Comparison of ENCODE assay signal across 25 mouse cellular contexts in the genomic region with DNA sequence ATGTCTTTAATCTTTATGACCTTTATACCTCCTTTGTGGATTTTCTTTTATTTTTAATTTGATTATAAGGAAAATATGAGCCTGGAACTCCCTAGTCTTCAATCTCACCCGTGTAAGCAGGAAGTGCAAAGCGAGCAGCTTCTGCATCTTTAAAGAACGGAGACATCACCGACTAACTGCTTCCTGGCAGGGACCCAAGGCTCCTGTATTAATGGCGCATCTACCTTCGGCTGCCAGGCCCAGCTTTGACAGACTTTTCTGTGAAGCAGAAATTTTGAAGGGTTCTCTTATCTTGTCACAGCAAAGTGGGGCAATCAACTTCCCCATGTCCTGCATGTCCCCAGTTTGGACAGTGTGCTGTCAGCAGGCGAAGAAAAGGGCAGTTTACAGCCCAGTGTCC. TPM values are rescaled to one million over a fixed set of nuclear protein-coding genes. Genes with fewer than 3 reads are reported as not detected.
DNase-seq lines count a peak whose midpoint lies in the region; ATAC-seq and TF ChIP-seq lines count a peak whose summit lies in the region.
"Had no signal": no experiment of that assay in that cellular context is flagged by ENCODE, and none has a peak within 500 bp of the region (broad histone marks: within the 10 kb centered on the region; RNA-seq: fewer than 3 reads in every experiment).

No protein-coding gene starts in this region.

- H3K27me3 ChIP-seq in cerebellum, adult 2 months (ENCODE audit: control insufficient read depth, insufficient read depth, low read length) = no peaks in the 10 kb centered on the region
- H3K27me3 ChIP-seq in kidney, embryonic 16.5 days (ENCODE audit: insufficient read depth, low read length) = no peaks in the 10 kb centered on the region
- H3K27me3 ChIP-seq: forebrain, embryonic 15.5 days; hindbrain, embryonic 13.5 days; midbrain, embryonic 12.5 days had no signal

- TF ChIP-seq POLR2A in cerebellum, adult 2 months (IDR thresholded peaks at IDR 0.05; ENCODE audit: borderline replicate concordance, insufficient read depth, low read length) = no peak
- TF ChIP-seq POLR2A in lung, adult 2 months (IDR thresholded peaks at IDR 0.05; ENCODE audit: borderline replicate concordance, extremely low read depth, low read depth, low read length) = no peak

- H3K9ac ChIP-seq in kidney, embryonic 16.5 days (replicated peaks; ENCODE audit: low read length) = no peak overlapping the region
- H3K9ac ChIP-seq: forebrain, embryonic 15.5 days; hindbrain, embryonic 13.5 days; liver, postnatal 0 days; midbrain, embryonic 12.5 days had no signal

- H3K27ac ChIP-seq in cerebellum, adult 2 months (ENCODE audit: insufficient read depth, low read length) = no peak overlapping the region
- H3K27ac ChIP-seq in kidney, embryonic 16.5 days (ENCODE audit: low read length) = no peak overlapping the region
- H3K27ac ChIP-seq: forebrain, embryonic 15.5 days; hindbrain, embryonic 13.5 days; midbrain, embryonic 12.5 days had no signal

- no peaks in the 10 kb centered on the region for H3K36me3 ChIP-seq in kidney, embryonic 16.5 days (ENCODE audit: insufficient read depth, low read length)
- H3K36me3 ChIP-seq: forebrain, embryonic 15.5 days; hindbrain, embryonic 13.5 days; midbrain, embryonic 12.5 days had no signal

- intact Hi-C loops in left cerebral cortex, postnatal 4 days (cut with DNase I) = no loop called here
- intact Hi-C loops in left cerebral cortex, postnatal 25 days (cut with DNase I) = no loop called here

- DNase-seq in adrenal gland, postnatal 14 days = peak; percentile 14
- no peak for DNase-seq in adrenal gland, postnatal 4 days (ENCODE audit: low spot score in 2 of 2)
- peak; percentile 29 for DNase-seq in left cerebral cortex, postnatal 4 days
- DNase-seq in left cerebral cortex, postnatal 25 days (ENCODE audit: low spot score in 2 of 2) = no peak
- peak; percentile 60 to 63 for DNase-seq in cerebellum, adult 2 months
- DNase-seq in cerebellum, postnatal 25 days = peak; percentile 54 to 76
- DNase-seq in lung, adult 2 months = no peak
- DNase-seq: adrenal gland, adult 2 months; embryo, embryonic 11 days; gastrocnemius, postnatal 10 days; heart, adult 18-20 months; kidney, adult 2 months; kidney, postnatal 10 days; liver, postnatal 0 days; lung, postnatal 10 days had no signal

- no peak overlapping the region for H3K4me3 ChIP-seq in cerebellum, adult 2 months (replicated peaks; ENCODE audit: insufficient read depth, low read depth, low read length)
- H3K4me3 ChIP-seq in lung, adult 2 months (replicated peaks; ENCODE audit: extremely low read depth, low read depth, low read length) = no peak overlapping the region
- no peak overlapping the region for H3K4me3 ChIP-seq in kidney, embryonic 16.5 days (ENCODE audit: low read length)
- H3K4me3 ChIP-seq: forebrain, embryonic 15.5 days; hindbrain, embryonic 13.5 days; midbrain, embryonic 12.5 days had no signal

- no peak for ATAC-seq in kidney, embryonic 16.5 days (ENCODE audit: low FRiP score, low TSS enrichment)
- ATAC-seq: forebrain, embryonic 15.5 days; inflammation-experienced regulatory T-cells, adult 6 months; liver, postnatal 0 days; Patski had no signal

- 19% methylated on average over 7 of the region's 7 CpGs for WGBS in cerebellum, adult 2 months
- 41% methylated on average over 7 of the region's 7 CpGs for WGBS in lung, adult 2 months
- WGBS in kidney, embryonic 16.5 days = 65% methylated on average over 7 of the region's 7 CpGs

- H3K9me3 ChIP-seq in kidney, embryonic 16.5 days (ENCODE audit: low read length) = no peaks in the 10 kb centered on the region
- H3K9me3 ChIP-seq: forebrain, embryonic 15.5 days; hindbrain, embryonic 13.5 days; midbrain, embryonic 12.5 days had no signal

- H3K4me2 ChIP-seq in kidney, embryonic 16.5 days (replicated peaks; ENCODE audit: low read depth, low read length) = no peak overlapping the region
- H3K4me2 ChIP-seq: forebrain, embryonic 15.5 days; hindbrain, embryonic 13.5 days; liver, embryonic 11.5 days; midbrain, embryonic 12.5 days had no signal

- TF ChIP-seq CTCF in cerebellum, adult 2 months (IDR thresholded peaks at IDR 0.05; ENCODE audit: borderline replicate concordance, insufficient read depth, low read depth, low read length) = no peak
- TF ChIP-seq CTCF in lung, adult 2 months (IDR thresholded peaks at IDR 0.05; ENCODE audit: insufficient read depth, low read length) = no peak

- H3K4me1 ChIP-seq in cerebellum, adult 2 months (ENCODE audit: control insufficient read depth, insufficient read depth, low read length) = peaks cover 12% of the 10 kb centered on the region
- H3K4me1 ChIP-seq in lung, adult 2 months (ENCODE audit: control insufficient read depth, insufficient read depth, low read length) = no peaks in the 10 kb centered on the region
- no peaks in the 10 kb centered on the region for H3K4me1 ChIP-seq in kidney, embryonic 16.5 days (ENCODE audit: insufficient read depth, low read length)
- H3K4me1 ChIP-seq: forebrain, embryonic 15.5 days; hindbrain, embryonic 13.5 days; midbrain, embryonic 12.5 days had no signal

RNA-seq across cellular contexts. Expression of a gene that starts 18.2 kb away (rescaled TPM):
- total RNA-seq in adrenal gland, postnatal 14 days (2021) = 416 and 423 TPM in 2 replicates
- total RNA-seq in adrenal gland, postnatal 4 days (2021) = 100 to 1,000 TPM; 177 to 190 TPM
- total RNA-seq in left cerebral cortex, postnatal 4 days (2021) = 100 to 1,000 TPM; 141 to 148 TPM
- total RNA-seq in left cerebral cortex, postnatal 25 days (2021) = 100 to 1,000 TPM; 114 to 123 TPM
- polyA plus RNA-seq in cerebellum, adult 2 months (2012; rRNA removed) = 245 and 249 TPM in 2 replicates
- 35.0 and 69.1 TPM in 2 replicates for polyA plus RNA-seq in lung, adult 2 months (2012; rRNA removed)
- 240 and 244 TPM in 2 replicates for polyA plus RNA-seq in kidney, embryonic 16.5 days (2015; fragmentation: Nextera tagmentation; extraction: Ambion mirVana)

RNA-seq across cellular contexts. Expression of a gene that starts 46.2 kb away (rescaled TPM):
- 0.98 and 1.5 TPM in 2 replicates for total RNA-seq in adrenal gland, postnatal 14 days (2021)
- total RNA-seq in adrenal gland, postnatal 4 days (2021) = 1 to 10 TPM; 1.3 to 2.1 TPM
- under 1 TPM; 0.36 to 0.66 TPM for total RNA-seq in left cerebral cortex, postnatal 4 days (2021)
- total RNA-seq in left cerebral cortex, postnatal 25 days (2021) = under 1 TPM; 0.25 to 0.60 TPM
- polyA plus RNA-seq in cerebellum, adult 2 months (2012; rRNA removed) = 6.7 and 8.1 TPM in 2 replicates
- 3.5 and 5.0 TPM in 2 replicates for polyA plus RNA-seq in lung, adult 2 months (2012; rRNA removed)
- 0.66 and 0.71 TPM in 2 replicates for polyA plus RNA-seq in kidney, embryonic 16.5 days (2015; fragmentation: Nextera tagmentation; extraction: Ambion mirVana)
- total RNA-seq: neutrophil, adult 5-6 weeks had no signal
- polyA plus RNA-seq: inflammation-experienced regulatory T-cells, adult 6 months; liver, postnatal 0 days; Patski had no signal

RNA-seq across cellular contexts. Expression of a gene that starts 56.9 kb away (rescaled TPM):
- total RNA-seq in adrenal gland, postnatal 14 days (2021) = 2.3 and 2.8 TPM in 2 replicates
- total RNA-seq in adrenal gland, postnatal 4 days (2021) = 1 to 10 TPM; 5.4 to 5.6 TPM
- total RNA-seq in left cerebral cortex, postnatal 4 days (2021) = 100 to 1,000 TPM; 143 TPM
- total RNA-seq in left cerebral cortex, postnatal 25 days (2021) = 100 to 1,000 TPM; 274 to 275 TPM
- polyA plus RNA-seq in cerebellum, adult 2 months (2012; rRNA removed) = 234 and 254 TPM in 2 replicates
- 4.9 and 6.6 TPM in 2 replicates for polyA plus RNA-seq in lung, adult 2 months (2012; rRNA removed)
- polyA plus RNA-seq in kidney, embryonic 16.5 days (2015; fragmentation: Nextera tagmentation; extraction: Ambion mirVana) = 6.5 and 7.0 TPM in 2 replicates
- total RNA-seq: megakaryocyte progenitor cell, adult 5-6 weeks; monocyte, adult 5-6 weeks; neutrophil, adult 5-6 weeks had no signal

Comparison
In these comparisons a context has a peak if more than half of its experiments do, and no peak if none do; other contexts are left out.
1. DNase-seq: peak in adrenal gland, postnatal 14 days (single experiment), left cerebral cortex, postnatal 4 days (single experiment), cerebellum, adult 2 months (2 of 2) and cerebellum, postnatal 25 days (2 of 2); none in adrenal gland, postnatal 4 days (0 of 2), left cerebral cortex, postnatal 25 days (0 of 2) and lung, adult 2 months (single experiment).
2. RNA of a gene that starts 56.9 kb away (total RNA-seq): 274 to 275 TPM in left cerebral cortex, postnatal 25 days and 143 TPM in left cerebral cortex, postnatal 4 days; 5.4 to 5.6 TPM in adrenal gland, postnatal 4 days and 2.3 to 2.8 TPM in adrenal gland, postnatal 14 days; every median in the first group is over 10 times any median in the second.